Mouse (Mus musculus): Measurements from ENCODE around the gene Gast. TPM values are rescaled to one million over a fixed set of nuclear protein-coding genes. Genes with fewer than 3 reads are reported as not detected.
A peak's percentile ranks its signal among the peaks of the same experiment; 100 is the strongest.
"Not testable (repeated sequence)": the region's sequence is repeated elsewhere in the genome, so short reads cannot be mapped to it uniquely, and the experiment has no call there.

Gene Gast
- total RNA-seq, 2 experiments from 2014 or later = not detected

DNA sequence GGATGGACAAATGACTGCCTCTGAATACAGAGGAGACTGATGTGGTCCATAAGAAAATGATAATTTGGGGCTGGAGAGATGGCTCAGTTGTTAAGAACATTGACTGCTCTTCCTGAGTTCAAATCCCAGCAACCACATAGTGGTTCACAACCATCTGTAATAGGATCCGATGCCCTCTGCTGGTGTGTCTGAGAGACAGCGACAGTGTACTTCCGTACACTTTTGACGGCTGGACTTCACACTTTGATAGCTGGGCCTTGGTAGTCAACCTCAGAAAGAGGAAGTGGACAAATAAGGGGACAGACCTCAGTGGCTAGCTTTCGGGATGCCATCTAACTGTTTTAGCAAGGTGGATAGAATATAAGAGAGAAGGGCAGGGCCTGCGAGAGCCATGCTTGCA lies 26.0 kb downstream of the Gast start:
- DNase-seq (ENCODE audit: low spot score in 2 of 2) = no peak

GRCm38 (mm10) chr11:100361059-100361458 lies 26.9 kb downstream of the Gast start:
- not testable (repeated sequence) for DNase-seq (ENCODE audit: low spot score in 2 of 2)

GRCm38 (mm10) chr11:100362209-100362978 lies 28.2 kb downstream of the Gast start:
- peak; percentile 58 to 85 for DNase-seq (ENCODE audit: low spot score in 2 of 2)

GRCm38 (mm10) chr11:100362979-100363562 lies 28.9 kb downstream of the Gast start:
- DNase-seq (ENCODE audit: low spot score in 2 of 2) = peak in 1 of 2 experiments; percentile 72

- no peak for DNase-seq (ENCODE audit: low spot score in 2 of 2)
Measured at GRCm38 (mm10) chr11:100369145-100369544, 34.9 kb downstream of the Gast start.

DNA sequence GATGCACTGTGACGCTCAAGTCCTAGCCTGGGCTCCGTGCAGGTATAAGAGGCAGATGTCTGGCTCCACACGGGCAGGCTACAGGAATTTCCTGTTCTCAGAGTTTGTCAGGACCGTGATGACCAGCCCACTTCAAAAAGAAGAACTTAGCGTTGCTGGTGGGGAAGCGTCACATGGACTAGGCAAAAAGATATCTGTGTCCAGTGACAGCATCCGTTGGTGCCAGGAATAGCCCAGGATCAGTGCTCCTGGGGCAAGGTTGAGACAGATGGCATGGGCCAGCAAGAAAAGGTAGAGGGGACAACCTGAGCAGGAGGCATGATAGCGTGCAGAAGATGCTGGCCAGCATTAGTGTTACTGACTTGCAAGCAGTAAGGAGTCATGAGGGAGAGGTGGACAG lies 35.6 kb downstream of the Gast start:
- no peak for DNase-seq (ENCODE audit: low spot score in 2 of 2)

GRCm38 (mm10) chr11:100371981-100372558 lies 37.9 kb downstream of the Gast start:
- no peak for DNase-seq (ENCODE audit: low spot score in 2 of 2)

- DNase-seq (ENCODE audit: low spot score in 2 of 2) = no peak
Measured at GRCm38 (mm10) chr11:100375127-100375526, 40.9 kb downstream of the Gast start.

- DNase-seq (ENCODE audit: low spot score in 2 of 2) = no peak
Measured at GRCm38 (mm10) chr11:100376005-100376404, 41.8 kb downstream of the Gast start.

- DNase-seq (ENCODE audit: low spot score in 2 of 2) = no peak
Measured at GRCm38 (mm10) chr11:100376746-100377389, 42.7 kb downstream of the Gast start.

DNA sequence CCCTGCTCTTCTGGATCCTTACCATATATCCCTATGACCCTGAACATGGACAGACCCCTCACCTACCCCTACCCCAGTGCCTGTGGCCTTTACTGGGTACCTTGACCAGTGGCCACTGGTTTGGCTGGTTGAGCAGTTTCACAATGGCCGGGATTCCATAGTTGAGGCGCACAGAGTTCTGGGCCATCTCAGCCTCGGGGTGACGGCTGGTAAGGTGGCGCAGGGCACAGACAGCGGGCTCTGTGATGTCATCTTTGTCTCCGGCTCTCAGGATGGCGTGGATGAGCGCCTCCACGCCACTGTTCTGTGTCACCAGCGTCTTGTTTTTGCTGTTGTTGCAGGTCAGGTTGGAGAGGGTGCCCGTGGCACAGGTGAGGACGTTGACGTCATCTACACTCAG lies 43.8 kb downstream of the Gast start:
- no peak for DNase-seq (ENCODE audit: low spot score in 2 of 2)

GRCm38 (mm10) chr11:100378446-100378845 lies 44.2 kb downstream of the Gast start:
- no peak for DNase-seq (ENCODE audit: low spot score in 2 of 2)

- no peak for DNase-seq (ENCODE audit: low spot score in 2 of 2)
Measured at GRCm38 (mm10) chr11:100379311-100379710, 45.1 kb downstream of the Gast start.

- no peak for DNase-seq (ENCODE audit: low spot score in 2 of 2)
Measured at GRCm38 (mm10) chr11:100382682-100383081, 48.5 kb downstream of the Gast start.

DNA sequence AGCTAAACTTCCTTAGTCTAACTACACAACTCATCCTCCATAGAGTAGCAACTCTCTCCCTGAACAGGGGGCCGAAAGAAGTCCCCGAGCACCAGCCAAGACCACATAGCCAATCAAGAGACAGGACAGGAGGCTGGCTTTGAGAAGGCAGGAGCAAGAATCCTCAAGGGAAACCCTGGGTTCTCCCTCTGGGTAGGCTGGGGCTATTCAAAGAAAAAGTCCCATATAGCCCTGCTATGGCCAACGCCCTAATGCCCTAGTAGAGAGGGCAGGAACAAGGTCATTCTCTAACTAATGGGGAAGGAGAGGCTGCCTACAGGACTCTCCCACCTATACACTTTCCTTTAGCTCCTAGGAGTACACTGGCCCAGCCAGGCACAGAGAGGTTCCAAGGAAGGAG lies 50.8 kb downstream of the Gast start:
- DNase-seq (ENCODE audit: low spot score in 2 of 2) = no peak

- DNase-seq (ENCODE audit: low spot score in 2 of 2) = no peak
Measured at GRCm38 (mm10) chr11:100386586-100386985, 52.4 kb downstream of the Gast start.

Other genes starting within 250 kb of the Gast start
- not detected for gene Krt32, start 246.2 kb upstream of the Gast start, total RNA-seq (2021)
- not detected for gene Krt35, start 238.2 kb upstream of the Gast start, total RNA-seq (2021)
- gene Krt36, start 228.8 kb upstream of the Gast start, total RNA-seq (2021) = not detected
- not detected for gene Krt13, start 212.8 kb upstream of the Gast start, total RNA-seq (2021)
- gene Krt15, start 198.5 kb upstream of the Gast start, total RNA-seq (2021) = under 1 TPM in 1 of 2 experiments, not detected in 1; 0.51 TPM
- gene Krt19, start 185.7 kb upstream of the Gast start, total RNA-seq (2021) = not detected
- gene Krt9, start 141.2 kb upstream of the Gast start, total RNA-seq (2021) = 1 to 10 TPM; 3.8 to 4.4 TPM
- not detected for gene Krt14, start 126.9 kb upstream of the Gast start, total RNA-seq (2021)
- gene Krt16, start 85.5 kb upstream of the Gast start, total RNA-seq (2021) = not detected
- not detected for gene Krt17, start 73.4 kb upstream of the Gast start, total RNA-seq (2021)
- gene Krt42, start 64.5 kb upstream of the Gast start, total RNA-seq (2021) = not detected
- 100 to 1,000 TPM; 739 to 776 TPM for gene Eif1, start 14.5 kb upstream of the Gast start, total RNA-seq (2021)
- gene Hap1, start 21.7 kb downstream of the Gast start, total RNA-seq (2021) = 100 to 1,000 TPM; 186 to 208 TPM
- gene Jup, start 63.4 kb downstream of the Gast start, total RNA-seq (2021) = 10 to 100 TPM; 31.0 to 35.6 TPM
- 10 to 100 TPM in 1 of 2 experiments, 1 to 10 TPM in 1; 9.8 to 11.2 TPM for gene P3h4, start 80.4 kb downstream of the Gast start, total RNA-seq (2021)
- 1 to 10 TPM; 5.4 to 5.8 TPM for gene Fkbp10, start 81.3 kb downstream of the Gast start, total RNA-seq (2021)
- 10 to 100 TPM; 48.8 to 53.4 TPM for gene Nt5c3b, start 107.4 kb downstream of the Gast start, total RNA-seq (2021)
- gene Klhl10, start 107.5 kb downstream of the Gast start, total RNA-seq (2021) = 1 to 10 TPM in 1 of 2 experiments, under 1 TPM in 1; 0.74 to 1.2 TPM
- 100 to 1,000 TPM; 117 to 124 TPM for gene Klhl11, start 138.3 kb downstream of the Gast start, total RNA-seq (2021)
- gene Acly, start 193.6 kb downstream of the Gast start, total RNA-seq (2021) = 100 to 1,000 TPM; 118 to 124 TPM
- gene Ttc25, start 211.2 kb downstream of the Gast start, total RNA-seq (2021) = 1 to 10 TPM in 1 of 2 experiments, under 1 TPM in 1; 0.96 to 1.1 TPM
- 100 to 1,000 TPM; 171 to 195 TPM for gene Cnp, start 240.5 kb downstream of the Gast start, total RNA-seq (2021)

Data from layer of hippocampus, adult 18-20 months (tissue).